Mouse (Mus musculus): ENCODE data around the gene Sohlh1.
A peak's percentile ranks its signal among the peaks of the same experiment; 100 is the strongest.
"Not testable (repeated sequence)": the region's sequence is repeated elsewhere in the genome, so short reads cannot be mapped to it uniquely, and the experiment has no call there.

Sohlh1 gene

GRCm38 (mm10) chr2:25842161-25842560 is 4.9 kb downstream of the Sohlh1 start:
- DNase-seq (ENCODE audit: low read depth, low spot score) = no peak

- DNase-seq (ENCODE audit: low read depth, low spot score) = peak; percentile 40
Measured at GRCm38 (mm10) chr2:25836291-25836690, 10.8 kb downstream of the Sohlh1 start.

- DNase-seq (ENCODE audit: low read depth, low spot score) = peak; percentile 32
Measured at GRCm38 (mm10) chr2:25830786-25831185, 16.3 kb downstream of the Sohlh1 start.

DNA sequence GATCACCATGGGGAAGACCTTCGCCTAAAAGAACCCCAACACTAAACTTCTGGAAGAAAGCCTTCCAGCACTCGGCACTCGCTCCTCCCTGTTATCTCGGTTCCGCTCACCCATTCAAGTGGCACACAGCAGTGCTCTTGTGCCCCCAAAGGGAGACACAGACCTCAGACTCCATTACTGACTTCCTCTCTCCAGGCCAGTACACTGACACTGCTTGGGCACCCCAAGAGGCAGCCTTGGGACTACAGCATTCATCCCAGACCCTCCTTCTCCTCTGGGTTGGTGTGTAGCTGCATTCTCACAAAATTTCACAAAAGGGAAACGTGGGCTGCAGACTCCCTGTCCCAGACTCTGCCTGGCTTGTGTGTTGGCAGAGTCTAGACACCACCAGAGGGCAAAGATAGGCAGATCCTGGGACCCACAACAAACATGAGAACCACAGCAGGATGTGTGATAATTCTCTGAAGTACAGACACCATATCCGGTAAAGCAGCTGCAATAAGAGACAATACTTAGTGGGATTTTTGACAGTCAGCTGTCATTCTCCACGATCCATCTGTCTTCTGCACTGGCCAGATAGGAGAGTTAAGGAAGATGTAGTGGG is 18.6 kb downstream of the Sohlh1 start:
- no peak for DNase-seq (ENCODE audit: low read depth, low spot score)

- no peak for DNase-seq (ENCODE audit: low read depth, low spot score)
Measured at GRCm38 (mm10) chr2:25824751-25825150, 22.3 kb downstream of the Sohlh1 start.

DNA sequence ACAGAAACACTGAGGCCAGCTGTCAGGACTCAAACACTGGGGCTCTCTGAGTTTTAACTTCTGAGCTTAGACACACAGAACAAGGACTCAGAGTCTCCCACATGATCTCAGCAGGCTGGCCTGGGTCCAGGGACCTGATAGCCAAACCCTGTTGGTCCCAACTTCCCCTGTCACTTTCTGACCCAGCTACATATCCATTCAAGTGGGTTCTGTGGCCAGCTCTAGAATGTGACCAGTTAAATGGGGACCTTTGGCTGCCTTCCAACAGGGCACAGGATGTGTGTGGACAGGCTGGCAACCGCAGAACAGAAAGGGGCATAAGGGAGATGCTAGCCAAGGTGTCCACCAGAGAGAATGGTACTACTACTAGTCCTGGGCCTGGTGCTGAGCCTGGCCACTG is 24.2 kb downstream of the Sohlh1 start, which contains the start of gene Lcn9:
TSS of gene Lcn9 (plus strand) at position 348 of the 400 bp plus-strand sequence.
- DNase-seq (ENCODE audit: low read depth, low spot score) = no peak

DNA sequence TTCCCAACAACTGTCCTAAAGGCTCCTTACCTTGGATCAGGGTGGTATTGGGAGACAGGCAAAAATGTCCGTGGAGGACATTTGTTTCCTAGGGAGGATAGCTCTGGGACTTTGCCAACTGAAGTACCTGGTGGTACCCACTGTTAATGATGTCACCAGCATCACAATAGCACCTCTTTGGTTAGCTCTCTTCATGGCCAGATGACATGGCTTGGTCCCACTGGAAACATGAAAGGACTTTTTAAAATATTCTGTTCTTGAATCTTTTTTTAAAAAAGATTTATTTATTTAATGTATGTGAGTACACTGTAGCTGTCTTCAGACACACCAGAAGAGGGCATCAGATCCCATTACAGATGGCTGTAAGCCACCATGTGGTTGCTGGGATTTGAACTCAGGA is 31.3 kb downstream of the Sohlh1 start, which contains the start of gene Glt6d1:
TSS of gene Glt6d1 (minus strand) at position 101 of the 400 bp plus-strand sequence.
- not testable (repeated sequence) for DNase-seq (ENCODE audit: low read depth, low spot score)

GRCm38 (mm10) chr2:25813364-25813763 is 33.7 kb downstream of the Sohlh1 start:
- no peak for DNase-seq (ENCODE audit: low read depth, low spot score)

GRCm38 (mm10) chr2:25811711-25812110 is 35.3 kb downstream of the Sohlh1 start:
- no peak for DNase-seq (ENCODE audit: low read depth, low spot score)

GRCm38 (mm10) chr2:25798065-25798464 is 49.0 kb downstream of the Sohlh1 start:
- DNase-seq (ENCODE audit: low read depth, low spot score) = no peak

GRCm38 (mm10) chr2:25797635-25798034 is 49.4 kb downstream of the Sohlh1 start:
- no peak for DNase-seq (ENCODE audit: low read depth, low spot score)

Data from skeletal muscle tissue, adult 2 months (tissue).